Mouse (Mus musculus) lung, adult 18-20 months (tissue): Measurements from ENCODE around the gene 1700015G11Rik.

Experiments used
- DNase-seq, 2 experiments: peaks; one replicate each; pipeline ENCODE4 v3.0.0; 2022; ENCODE audit warnings: mixed read lengths in 2 of 2

The 1700015G11Rik gene

GRCm38 (mm10) chr7:52015628-52016027 is at the start of gene 1700015G11Rik:
Gene 1700015G11Rik, minus strand, starts transcription at chr7:52015728.
- DNase-seq: no peak

GRCm38 (mm10) chr7:52056954-52057353 is 41.4 kb upstream of the 1700015G11Rik start:
- DNase-seq: no peak

- DNase-seq: no peak
These were observed 40.7 kb upstream of the 1700015G11Rik start for GRCm38 (mm10) chr7:52056274-52056673.

- DNase-seq: no peak
These were observed 40.3 kb upstream of the 1700015G11Rik start for GRCm38 (mm10) chr7:52055831-52056230.

- peak in 1 of 2 experiments; percentile 1 for DNase-seq
These were observed 22.4 kb upstream of the 1700015G11Rik start for GRCm38 (mm10) chr7:52037600-52038582.

GRCm38 (mm10) chr7:52024050-52024626 is 8.6 kb upstream of the 1700015G11Rik start:
- DNase-seq: no peak

- no peak for DNase-seq
These were observed 6.5 kb upstream of the 1700015G11Rik start for GRCm38 (mm10) chr7:52022039-52022438.

- no peak for DNase-seq
These were observed 348 bp downstream of the 1700015G11Rik start for GRCm38 (mm10) chr7:52015180-52015579.

GRCm38 (mm10) chr7:52013457-52013856 is 2.1 kb downstream of the 1700015G11Rik start:
- DNase-seq: no peak

- DNase-seq: no peak
These were observed 8.4 kb downstream of the 1700015G11Rik start for GRCm38 (mm10) chr7:52007138-52007537.

- no peak for DNase-seq
These were observed 9.3 kb downstream of the 1700015G11Rik start for GRCm38 (mm10) chr7:52006296-52006630.

- peak; percentile 96 to 97 for DNase-seq
These were observed 9.8 kb downstream of the 1700015G11Rik start, which contains the start of gene Svip for GRCm38 (mm10) chr7:52005511-52006295. Gene Svip, minus strand, starts transcription at chr7:52006018.

GRCm38 (mm10) chr7:51991020-51991419 is 24.5 kb downstream of the 1700015G11Rik start:
- DNase-seq: no peak

GRCm38 (mm10) chr7:51986909-51987308 is 28.6 kb downstream of the 1700015G11Rik start:
- no peak for DNase-seq

GRCm38 (mm10) chr7:51985763-51986162 is 29.8 kb downstream of the 1700015G11Rik start:
- DNase-seq: no peak

- no peak for DNase-seq
These were observed 33.2 kb downstream of the 1700015G11Rik start for GRCm38 (mm10) chr7:51982303-51982702.

GRCm38 (mm10) chr7:51979271-51979670 is 36.3 kb downstream of the 1700015G11Rik start:
- DNase-seq: no peak

GRCm38 (mm10) chr7:51975181-51975580 is 40.3 kb downstream of the 1700015G11Rik start:
- DNase-seq: no peak

GRCm38 (mm10) chr7:51973526-51973925 is 42.0 kb downstream of the 1700015G11Rik start:
- no peak for DNase-seq

GRCm38 (mm10) chr7:51973091-51973490 is 42.4 kb downstream of the 1700015G11Rik start:
- DNase-seq: no peak

- DNase-seq: no peak
These were observed 43.2 kb downstream of the 1700015G11Rik start for GRCm38 (mm10) chr7:51972252-51972855.

GRCm38 (mm10) chr7:51969379-51969778 is 46.1 kb downstream of the 1700015G11Rik start:
- DNase-seq: no peak

GRCm38 (mm10) chr7:51967581-51967980 is 47.9 kb downstream of the 1700015G11Rik start:
- no peak for DNase-seq
